Mouse (Mus musculus) midbrain, postnatal 0 days (tissue): ENCODE data around the gene Dennd1a. TPM values are rescaled to one million over a fixed set of nuclear protein-coding genes. Genes with fewer than 3 reads are reported as not detected.

Experiments used
- ATAC-seq: fragments of 200-750 bp; cut with Nextera tagmentation; 2 replicates; pipeline ENCODE4 v1.8.0; 2017; ENCODE audit warnings: moderate number of reproducible peaks, mild to moderate bottlenecking, moderate TSS enrichment, moderate library complexity; ENCODE audit not compliant: low FRiP score
- DNase-seq: peaks from one replicate; pipeline ENCODE4 v3.0.0-alpha.2; 2015; ENCODE audit warnings: low spot score
- H3K27ac ChIP-seq: fragments of 300-500 bp; sonication (generic); 2 replicates; pipeline ENCODE4 v1.5.1; 2014; ENCODE audit warnings: low read depth, mild to moderate bottlenecking, low read length, mixed read lengths
- H3K27me3 ChIP-seq: fragments of 300-500 bp; sonication (generic); 2 replicates; pipeline ENCODE4 v1.6.1; 2014; ENCODE audit warnings: low read length, control low read depth, mixed read lengths; ENCODE audit not compliant: insufficient read depth
- H3K36me3 ChIP-seq: fragments of 300-500 bp; sonication (generic); 2 replicates; pipeline ENCODE4 v1.6.1; 2014; ENCODE audit warnings: low read length, control low read depth, mixed read lengths; ENCODE audit not compliant: insufficient read depth
- H3K4me1 ChIP-seq: fragments of 300-500 bp; sonication (generic); 2 replicates; pipeline ENCODE4 v1.6.1; 2014; ENCODE audit warnings: mild to moderate bottlenecking, control low read depth, antibody characterized with exemption, low read length, mixed read lengths; ENCODE audit not compliant: insufficient read depth
- H3K4me2 ChIP-seq: fragments of 300-500 bp; sonication (generic); 2 replicates; pipeline ENCODE4 v1.6.1; 2014; ENCODE audit warnings: low read depth, mild to moderate bottlenecking, low read length, mixed read lengths; ENCODE audit not compliant: poor library complexity, severe bottlenecking
- H3K4me3 ChIP-seq: fragments of 300-500 bp; sonication (generic); 2 replicates; pipeline ENCODE4 v1.5.1; 2014; ENCODE audit warnings: low read depth, mild to moderate bottlenecking, low read length, moderate library complexity
- H3K9ac ChIP-seq: fragments of 300-500 bp; sonication (generic); replicated peaks from 2 replicates; pipeline ENCODE4 v1.6.1; 2014; ENCODE audit warnings: mild to moderate bottlenecking, low read length, moderate library complexity, mixed read lengths; ENCODE audit not compliant: poor library complexity, severe bottlenecking
- H3K9me3 ChIP-seq: fragments of 300-500 bp; sonication (generic); 2 replicates; pipeline ENCODE4 v1.6.1; 2016; ENCODE audit warnings: low read length, control low read depth
- CTCF ChIP-seq: IDR thresholded peaks from 2 replicates; pipeline ENCODE4 v1.5.1; 2016; ENCODE audit warnings: antibody characterized with exemption, mild to moderate bottlenecking
- WGBS: fragments of 180-500 bp; shearing (Covaris S2); extraction: QIAGEN DNeasy Blood & Tissue Kit; methylation state at CpG from one replicate; pipeline ENCODE4 v1.1.7; 2014; 5-methylcytosine and 5-hydroxymethylcytosine counted together
- polyA plus RNA-seq: library from polyadenylated mRNA; unstranded; fragments of >200 nt; fragmentation: Nextera tagmentation; extraction: Ambion mirVana; gene quantifications from 2 replicates; pipeline ENCODE4 v1.2.1, GENCODE M21; 2015
- total RNA-seq: library from RNA; depleted of rRNA; stranded (reverse); fragments of >200 nt; gene quantifications from 2 replicates; pipeline ENCODE4 v1.2.3, GENCODE M21; 2014

Dennd1a gene
- total and polyA plus RNA-seq, 2 experiments from 2014 or later: 15.9 to 51.1 TPM

DNA sequence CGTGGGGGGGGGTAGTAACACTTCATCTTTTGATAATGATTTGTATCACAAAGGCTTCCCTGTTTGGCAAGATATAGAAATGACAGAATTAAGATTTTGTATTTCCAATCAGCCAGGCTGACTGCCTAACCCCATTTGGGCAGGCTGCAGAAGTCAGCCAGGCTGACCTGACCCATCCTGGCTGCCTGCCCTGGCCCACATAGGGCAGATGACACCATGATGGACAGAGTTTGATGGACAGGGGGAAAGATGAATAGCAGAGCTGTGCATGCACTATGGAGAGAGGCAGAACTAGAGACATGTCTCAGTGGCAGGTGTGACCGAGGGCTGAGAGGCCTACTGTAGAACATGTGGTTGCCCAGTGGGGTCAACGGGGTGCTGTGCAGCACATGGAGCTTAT, 203.9 kb downstream of the Dennd1a start:
- Histone ChIP-seq H3K4me3 (no peak overlapping the region), H3K4me2 (no peak overlapping the region), H3K27me3 (no peaks in the 10 kb centered on the region), H3K9ac (no peak overlapping the region), H3K9me3 (no peaks in the 10 kb centered on the region), H3K27ac (no peak overlapping the region), H3K4me1 (no peaks in the 10 kb centered on the region), H3K36me3 (no peaks in the 10 kb centered on the region)
- WGBS: 85% methylated on average over 3 of the region's 3 CpGs
- no peak for DNase-seq
- TF ChIP-seq CTCF: no peak
- ATAC-seq: no peak

- ATAC-seq: no peak
- no peak overlapping the region for H3K9ac ChIP-seq
- H3K4me1 ChIP-seq: no peaks in the 10 kb centered on the region
- no peak overlapping the region for H3K27ac ChIP-seq
- no peak overlapping the region for H3K4me2 ChIP-seq
- H3K9me3 ChIP-seq: no peaks in the 10 kb centered on the region
- 33% methylated on average over 2 of the region's 2 CpGs for WGBS
- H3K4me3 ChIP-seq: no peak overlapping the region
- H3K27me3 ChIP-seq: no peaks in the 10 kb centered on the region
- no peaks in the 10 kb centered on the region for H3K36me3 ChIP-seq
- DNase-seq: no peak
- no peak for TF ChIP-seq CTCF
These were observed 212.7 kb downstream of the Dennd1a start for GRCm38 (mm10) chr2:38074495-38074894.

DNA sequence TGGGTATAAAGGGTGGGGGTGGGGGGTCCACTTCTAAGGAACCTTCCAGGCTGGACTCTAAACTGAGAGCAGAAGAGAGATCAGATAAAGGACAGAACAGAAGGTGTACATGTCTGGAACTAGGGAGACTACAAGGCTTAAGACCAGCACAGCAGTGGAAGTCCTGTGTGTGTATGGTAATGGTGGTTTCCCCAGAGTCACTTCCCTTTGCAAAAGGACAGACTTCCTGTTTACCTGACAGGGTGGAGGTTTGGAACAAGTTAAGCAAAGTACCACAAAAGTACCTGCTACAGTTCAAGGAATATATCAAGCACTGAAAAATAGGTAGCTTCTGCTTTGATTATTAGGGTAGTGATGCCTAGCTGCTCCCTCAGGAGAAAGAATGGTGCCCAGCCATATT, 215.1 kb downstream of the Dennd1a start:
- Histone ChIP-seq H3K27ac (no peak overlapping the region), H3K4me3 (no peak overlapping the region), H3K27me3 (no peaks in the 10 kb centered on the region), H3K36me3 (no peaks in the 10 kb centered on the region), H3K4me1 (no peaks in the 10 kb centered on the region), H3K9ac (no peak overlapping the region), H3K4me2 (no peak overlapping the region), H3K9me3 (no peaks in the 10 kb centered on the region)
- DNase-seq (no peak), ATAC-seq (no peak)
- no peak for TF ChIP-seq CTCF

DNA sequence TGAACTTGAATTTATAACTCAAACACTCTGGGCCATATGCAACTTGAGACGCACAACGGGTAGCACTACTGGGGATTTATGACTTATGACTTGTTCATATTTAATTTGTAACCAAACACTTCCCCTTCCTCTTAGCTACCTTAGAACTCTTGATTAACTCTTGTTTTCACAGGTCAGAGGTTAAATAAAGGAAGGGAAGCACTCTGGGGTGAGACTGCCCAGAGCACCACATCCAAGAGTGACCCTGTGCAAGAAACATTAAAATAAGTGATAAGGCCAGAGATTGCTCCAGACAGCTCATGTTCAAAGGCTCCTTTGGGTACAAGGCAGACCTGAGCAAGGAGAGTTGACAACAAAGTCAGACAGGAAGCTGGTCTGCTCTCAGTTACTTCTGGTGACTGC, 219.0 kb downstream of the Dennd1a start:
- no peak overlapping the region for H3K4me3 ChIP-seq
- H3K4me1 ChIP-seq: no peaks in the 10 kb centered on the region
- no peak for DNase-seq
- H3K36me3 ChIP-seq: no peaks in the 10 kb centered on the region
- H3K9ac ChIP-seq: no peak overlapping the region
- H3K9me3 ChIP-seq: no peaks in the 10 kb centered on the region
- no peak for ATAC-seq
- no peak overlapping the region for H3K27ac ChIP-seq
- no peak for TF ChIP-seq CTCF
- H3K4me2 ChIP-seq: no peak overlapping the region
- H3K27me3 ChIP-seq: no peaks in the 10 kb centered on the region
- 76% methylated on average over 2 of the region's 2 CpGs for WGBS

GRCm38 (mm10) chr2:38065914-38066313, 221.3 kb downstream of the Dennd1a start:
- no peak overlapping the region for H3K4me3 ChIP-seq
- WGBS: 67% methylated on average over 1 of the region's 1 CpGs
- H3K27ac ChIP-seq: no peak overlapping the region
- no peaks in the 10 kb centered on the region for H3K9me3 ChIP-seq
- H3K4me1 ChIP-seq: no peaks in the 10 kb centered on the region
- H3K9ac ChIP-seq: no peak overlapping the region
- ATAC-seq (no peak), DNase-seq (no peak)
- TF ChIP-seq CTCF: no peak
- no peak overlapping the region for H3K4me2 ChIP-seq
- no peaks in the 10 kb centered on the region for H3K36me3 ChIP-seq
- no peaks in the 10 kb centered on the region for H3K27me3 ChIP-seq

DNA sequence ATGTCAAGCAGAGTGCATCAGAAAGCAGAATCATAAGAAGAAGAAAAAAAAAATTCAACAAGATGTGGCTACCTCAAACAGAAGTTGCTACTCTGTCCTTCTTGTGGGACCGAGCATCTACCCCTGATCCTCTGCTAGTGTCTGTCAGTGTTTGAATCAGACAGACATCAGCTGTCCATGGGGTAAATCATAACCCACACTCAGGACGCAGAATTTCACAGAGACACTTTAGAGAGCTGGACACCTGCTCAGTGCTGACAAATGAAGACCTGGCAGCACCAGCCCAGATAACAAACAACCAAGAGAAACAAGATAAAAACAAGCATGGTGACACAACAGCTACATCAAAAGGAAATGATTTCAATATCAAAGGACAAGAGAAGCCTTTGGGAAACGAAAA, 222.9 kb downstream of the Dennd1a start:
- H3K4me2 ChIP-seq: no peak overlapping the region
- WGBS: 46% methylated on average over 3 of the region's 3 CpGs

GRCm38 (mm10) chr2:38062156-38062555, 225.0 kb downstream of the Dennd1a start:
- H3K36me3 ChIP-seq: no peaks in the 10 kb centered on the region
- ATAC-seq (no peak), DNase-seq (no peak)
- 67% methylated on average over 1 of the region's 1 CpGs for WGBS
- no peak overlapping the region for H3K4me2 ChIP-seq
- TF ChIP-seq CTCF: no peak
- no peaks in the 10 kb centered on the region for H3K4me1 ChIP-seq
- no peaks in the 10 kb centered on the region for H3K9me3 ChIP-seq
- no peaks in the 10 kb centered on the region for H3K27me3 ChIP-seq
- H3K4me3 ChIP-seq: no peak overlapping the region
- no peak overlapping the region for H3K9ac ChIP-seq
- no peak overlapping the region for H3K27ac ChIP-seq

More for the DNA sequence above, 222.9 kb downstream of the Dennd1a start:
- Histone ChIP-seq H3K9me3 (no peaks in the 10 kb centered on the region), H3K27me3 (no peaks in the 10 kb centered on the region), H3K9ac (no peak overlapping the region), H3K36me3 (no peaks in the 10 kb centered on the region), H3K4me3 (no peak overlapping the region), H3K27ac (no peak overlapping the region), H3K4me1 (no peaks in the 10 kb centered on the region)
- DNase-seq (no peak), ATAC-seq (no peak)
- TF ChIP-seq CTCF: no peak
